7 mouse cellular contexts compared by ENCODE assay signal in the genomic region with DNA sequence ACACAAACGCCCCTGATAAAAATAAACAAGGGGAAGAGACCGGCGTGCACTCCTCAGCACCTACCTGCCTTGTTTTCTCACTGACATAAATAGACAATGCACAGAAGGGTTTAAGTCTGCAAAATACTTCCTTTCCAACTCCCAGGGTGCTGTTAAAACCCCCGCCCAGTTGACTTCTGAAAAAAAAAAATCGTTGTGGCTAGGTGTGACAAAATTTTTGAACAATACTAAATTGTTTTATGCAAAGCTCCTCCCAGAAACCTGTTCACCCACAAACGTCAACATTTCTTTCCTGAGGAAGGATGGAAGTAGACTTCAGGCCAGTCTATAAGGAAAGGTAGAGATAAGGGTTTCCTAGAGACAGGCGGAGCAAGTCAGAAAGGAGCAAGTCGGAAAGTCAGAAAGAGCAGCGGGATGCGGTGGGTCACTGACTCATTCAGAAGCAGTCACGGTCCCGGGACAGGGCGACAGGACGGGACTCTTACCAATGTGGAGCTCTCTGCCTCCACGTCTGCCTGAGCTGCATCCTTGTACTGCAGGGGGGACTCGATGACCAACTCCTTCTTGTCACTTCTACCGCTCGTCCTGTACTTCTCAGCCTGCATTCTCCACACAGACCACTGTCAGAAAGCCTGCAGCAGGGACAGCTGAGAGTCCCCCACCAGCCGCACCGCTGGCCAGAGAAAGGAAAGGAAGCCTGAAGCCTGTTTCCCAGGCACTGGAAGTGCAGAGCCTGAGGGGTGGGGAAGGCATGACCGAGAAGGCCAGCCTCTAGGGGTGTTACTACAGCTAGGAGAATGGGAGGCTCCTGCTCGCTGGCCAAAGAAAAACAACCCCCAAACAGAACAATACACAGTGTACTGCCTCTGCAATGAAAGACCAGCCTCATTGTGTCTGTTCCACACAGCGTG.
DNase-seq lines count a peak whose midpoint lies in the region; ATAC-seq lines count a peak whose summit lies in the region.

No protein-coding gene starts in this region.

- WGBS in embryonic facial prominence, embryonic 11.5 days, result 8% methylated on average over 23 of the region's 23 CpGs
- 13% methylated on average over 23 of the region's 23 CpGs for WGBS in limb, embryonic 12.5 days
- WGBS in midbrain, embryonic 11.5 days, result 11% methylated on average over 23 of the region's 23 CpGs

- H3K4me1 ChIP-seq in embryonic facial prominence, embryonic 11.5 days (ENCODE audit: control insufficient read depth, insufficient read depth, low read length), result no peaks in the 10 kb centered on the region
- H3K4me1 ChIP-seq in limb, embryonic 12.5 days (replicated peaks), result peaks cover 46% of the 10 kb centered on the region
- peaks cover 20% of the 10 kb centered on the region for H3K4me1 ChIP-seq in midbrain, embryonic 11.5 days (ENCODE audit: control insufficient read depth, insufficient read depth, low read length)

- peak; percentile 70 for ATAC-seq in embryonic facial prominence, embryonic 11.5 days (replicated peaks; ENCODE audit: insufficient number of reproducible peaks, low FRiP score, low TSS enrichment, low read depth)
- ATAC-seq in limb, embryonic 12.5 days (ENCODE audit: insufficient number of reproducible peaks, insufficient read depth, low FRiP score, low TSS enrichment, low read depth), result no peak
- peak; percentile 88 for ATAC-seq in midbrain, embryonic 11.5 days (ENCODE audit: low FRiP score)

- H3K4me3 ChIP-seq in embryonic facial prominence, embryonic 11.5 days (ENCODE audit: low read depth, low read length), result peak overlapping the region; percentile 13
- peak overlapping the region; percentile 34 for H3K4me3 ChIP-seq in limb, embryonic 12.5 days (replicated peaks)
- peak overlapping the region; percentile 27 for H3K4me3 ChIP-seq in midbrain, embryonic 11.5 days (ENCODE audit: low read depth, low read length)

- peak overlapping the region; percentile 10 for H3K9ac ChIP-seq in embryonic facial prominence, embryonic 11.5 days (replicated peaks; ENCODE audit: low read length)
- H3K9ac ChIP-seq in limb, embryonic 12.5 days (replicated peaks), result peak overlapping the region; percentile 47; the same call in 1 of the 2 replicates
- peak overlapping the region; percentile 69 for H3K9ac ChIP-seq in midbrain, embryonic 11.5 days (ENCODE audit: low read length)

- peak; percentile 46 to 54 for DNase-seq in adrenal gland, adult 18-20 months (ENCODE audit: low spot score in 2 of 2)
- peak; percentile 52 for DNase-seq in embryonic facial prominence, embryonic 11.5 days (ENCODE audit: low spot score)
- DNase-seq in heart, adult 8-10 months (ENCODE audit: low spot score), result peak; percentile 90
- peak; percentile 42 to 45 for DNase-seq in kidney, adult 8-10 months
- peak; percentile 94 for DNase-seq in midbrain, embryonic 11.5 days (ENCODE audit: low spot score, missing footprints)
- DNase-seq in telencephalon, adult 2 months (ENCODE audit: low read depth, low spot score), result peak; percentile 60

- no peaks in the 10 kb centered on the region for H3K36me3 ChIP-seq in embryonic facial prominence, embryonic 11.5 days (replicated peaks; ENCODE audit: control insufficient read depth, insufficient read depth, low read depth, low read length)
- no peaks in the 10 kb centered on the region for H3K36me3 ChIP-seq in limb, embryonic 12.5 days
- no peaks in the 10 kb centered on the region for H3K36me3 ChIP-seq in midbrain, embryonic 11.5 days (ENCODE audit: control insufficient read depth, insufficient read depth, low read length)

- no peaks in the 10 kb centered on the region for H3K27me3 ChIP-seq in embryonic facial prominence, embryonic 11.5 days (ENCODE audit: control insufficient read depth, insufficient read depth, low read length)
- H3K27me3 ChIP-seq in limb, embryonic 12.5 days, result peaks cover 12% of the 10 kb centered on the region
- H3K27me3 ChIP-seq in midbrain, embryonic 11.5 days (ENCODE audit: control insufficient read depth, insufficient read depth, low read length), result no peaks in the 10 kb centered on the region

- H3K4me2 ChIP-seq in embryonic facial prominence, embryonic 11.5 days (ENCODE audit: low read depth, low read length), result peak overlapping the region; percentile 38
- H3K4me2 ChIP-seq in limb, embryonic 12.5 days, result peak overlapping the region; percentile 56
- H3K4me2 ChIP-seq in midbrain, embryonic 11.5 days, result peak overlapping the region; percentile 58

- H3K9me3 ChIP-seq in embryonic facial prominence, embryonic 11.5 days (replicated peaks; ENCODE audit: control insufficient read depth, low read length), result no peaks in the 10 kb centered on the region
- H3K9me3 ChIP-seq in limb, embryonic 12.5 days, result no peaks in the 10 kb centered on the region
- no peaks in the 10 kb centered on the region for H3K9me3 ChIP-seq in midbrain, embryonic 11.5 days (ENCODE audit: control insufficient read depth, low read length)

- no peak overlapping the region for H3K27ac ChIP-seq in embryonic facial prominence, embryonic 11.5 days (replicated peaks; ENCODE audit: low read depth, low read length)
- peak overlapping the region; percentile 73 for H3K27ac ChIP-seq in limb, embryonic 12.5 days
- peak overlapping the region; percentile 30 for H3K27ac ChIP-seq in midbrain, embryonic 11.5 days (ENCODE audit: low read depth, low read length)

Comparison
In these comparisons a context has a peak if more than half of its experiments do, and no peak if none do; other contexts are left out.
1. DNase-seq: peak in every context shown above with its lines; median percentile 94 in midbrain, embryonic 11.5 days; 90 in heart, adult 8-10 months; 60 in telencephalon, adult 2 months; 52 in embryonic facial prominence, embryonic 11.5 days; 50 in adrenal gland, adult 18-20 months; 44 in kidney, adult 8-10 months.
2. H3K9ac ChIP-seq: peak in every context shown above with its lines; median percentile 69 in midbrain, embryonic 11.5 days; 47 in limb, embryonic 12.5 days; 10 in embryonic facial prominence, embryonic 11.5 days.